Mouse (Mus musculus) skeletal muscle tissue, adult 2 months (tissue): Measurements from ENCODE around the gene Tanc2.

ENCODE experiments used
- DNase-seq: peaks from one replicate; pipeline ENCODE4 v3.0.0-alpha.2; 2012; ENCODE audit warnings: low read depth, low spot score

Tanc2 gene

GRCm38 (mm10) chr11:105648026-105648425, 58.2 kb downstream of the Tanc2 start:
- no peak for DNase-seq

GRCm38 (mm10) chr11:105654616-105655015, 64.8 kb downstream of the Tanc2 start:
- no peak for DNase-seq

- no peak for DNase-seq
These were observed 65.5 kb downstream of the Tanc2 start for GRCm38 (mm10) chr11:105655335-105655734.

DNA sequence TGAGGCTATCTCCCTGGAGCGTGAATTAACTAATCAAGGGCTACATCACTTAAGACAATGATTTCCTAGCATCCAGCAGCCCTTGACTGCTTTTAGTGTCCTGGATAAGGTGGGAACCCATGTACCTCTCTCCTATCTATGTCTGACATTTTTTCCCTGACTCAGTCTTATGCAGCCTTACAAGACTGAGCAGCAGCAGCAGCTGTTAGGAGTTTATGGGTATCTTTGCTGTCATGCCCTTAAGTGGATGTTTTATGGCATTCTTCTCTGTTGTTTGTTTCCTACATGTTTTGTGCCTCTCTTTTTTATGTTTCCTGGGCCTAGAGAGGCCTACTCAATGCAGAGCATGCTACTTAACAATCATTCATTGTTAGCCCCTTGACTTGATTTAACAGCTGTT, 78.1 kb downstream of the Tanc2 start:
- no peak for DNase-seq

DNA sequence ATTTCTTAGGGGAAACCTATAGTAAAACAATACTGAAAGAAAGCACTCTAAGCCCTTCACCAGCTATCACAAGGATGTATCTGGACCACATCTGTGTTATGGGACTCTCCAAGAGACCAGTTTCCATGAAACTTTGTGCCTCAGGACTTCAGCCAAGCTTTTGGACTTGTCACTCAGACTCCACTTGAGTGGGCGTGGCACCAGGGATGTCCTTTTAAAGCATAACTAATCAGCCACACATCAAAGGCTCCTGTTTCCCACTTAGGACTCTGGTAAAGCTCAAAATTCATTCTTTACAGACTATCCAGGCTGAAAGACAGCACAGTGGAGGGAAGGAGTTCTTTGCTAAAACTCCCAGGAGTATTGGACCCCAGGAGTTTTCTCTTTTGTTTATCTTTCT, 89.2 kb downstream of the Tanc2 start:
- DNase-seq: no peak

- DNase-seq: no peak
These were observed 95.0 kb downstream of the Tanc2 start for GRCm38 (mm10) chr11:105684747-105685146.

GRCm38 (mm10) chr11:105700528-105700927, 110.7 kb downstream of the Tanc2 start:
- no peak for DNase-seq

- no peak for DNase-seq
These were observed 129.9 kb downstream of the Tanc2 start for GRCm38 (mm10) chr11:105719660-105720059.

- no peak for DNase-seq
These were observed 141.8 kb downstream of the Tanc2 start for GRCm38 (mm10) chr11:105731541-105731940.

DNA sequence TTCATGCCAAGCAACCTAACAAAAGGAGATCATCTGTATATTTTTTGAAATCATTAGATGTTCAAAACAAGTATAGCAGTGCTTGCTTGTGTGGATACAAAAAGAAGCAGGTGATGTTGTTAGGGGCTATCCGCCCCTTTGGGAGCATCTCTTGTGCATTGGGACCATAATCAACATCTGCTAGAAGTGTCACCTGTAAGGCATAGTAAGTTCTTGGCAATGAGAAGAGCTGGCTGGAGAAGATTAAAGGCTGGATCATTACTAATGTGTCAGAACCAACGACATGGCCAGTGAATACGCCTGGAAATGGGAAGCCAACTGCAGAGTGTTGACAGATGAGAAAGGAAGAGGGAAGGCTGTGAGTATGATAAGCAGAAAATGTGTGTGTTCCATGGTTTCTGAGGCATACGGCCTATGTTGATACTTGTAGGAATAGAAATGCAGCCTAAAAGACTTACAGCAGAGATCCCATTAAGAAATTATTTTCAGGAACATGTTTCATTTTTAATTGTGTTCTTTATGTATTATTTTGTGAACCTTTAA, 142.3 kb downstream of the Tanc2 start:
- peak; percentile 1 for DNase-seq

DNA sequence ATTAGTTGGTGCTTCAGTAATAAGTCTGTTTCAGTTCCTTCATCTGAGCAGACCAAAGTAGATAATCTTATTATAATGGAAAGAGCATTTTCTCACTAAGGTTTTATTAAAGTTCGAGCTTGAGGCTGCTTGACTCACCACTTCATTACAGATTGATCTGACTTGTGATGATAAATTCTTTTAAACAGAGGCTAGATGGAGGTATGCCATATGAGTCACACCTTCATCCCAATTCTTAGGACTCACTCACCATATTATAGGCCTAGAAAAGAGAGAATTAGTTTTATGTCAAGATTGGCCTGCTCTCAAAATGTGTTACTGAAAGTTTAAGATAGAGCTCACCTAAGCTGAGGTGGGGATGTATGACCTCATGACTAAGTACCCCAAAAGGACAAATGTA, 153.4 kb downstream of the Tanc2 start:
- no peak for DNase-seq

DNA sequence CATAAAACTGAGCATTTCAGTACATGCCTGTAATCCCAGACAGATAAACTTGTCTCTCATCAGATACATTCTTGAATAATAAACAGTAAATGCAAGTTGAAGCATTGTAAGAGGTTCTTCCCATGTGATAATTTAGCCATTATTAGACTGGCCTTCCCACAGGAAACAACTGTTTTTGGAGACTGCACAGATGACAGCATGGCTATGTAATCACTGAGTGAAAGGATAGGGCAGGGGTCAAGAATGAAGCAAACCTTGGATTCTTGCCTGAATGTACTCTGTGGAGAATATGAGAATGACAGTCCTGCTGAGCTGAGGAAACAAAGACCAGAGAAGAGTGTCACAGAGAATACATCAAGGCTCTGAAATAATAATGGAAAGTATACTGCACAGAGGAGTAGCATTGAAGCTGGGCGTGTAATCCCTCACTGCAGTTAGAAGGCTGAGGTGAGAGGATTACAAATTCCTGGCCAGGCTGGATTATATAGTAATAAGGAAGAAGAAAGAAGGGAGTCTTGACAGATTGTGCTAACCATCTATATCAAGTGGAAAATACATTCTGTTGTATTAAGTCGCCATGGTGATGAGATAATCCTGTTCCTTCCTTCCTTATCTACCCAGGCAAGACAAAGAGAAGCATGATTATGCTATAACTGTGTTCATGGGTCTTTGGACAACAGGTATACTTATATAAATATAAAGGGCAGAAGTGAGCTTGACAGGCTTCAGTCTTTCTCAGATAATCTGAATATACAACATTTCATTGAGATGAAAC, 159.7 kb downstream of the Tanc2 start:
- DNase-seq: peak; percentile 53

GRCm38 (mm10) chr11:105758561-105759203, 168.9 kb downstream of the Tanc2 start:
- DNase-seq: no peak

DNA sequence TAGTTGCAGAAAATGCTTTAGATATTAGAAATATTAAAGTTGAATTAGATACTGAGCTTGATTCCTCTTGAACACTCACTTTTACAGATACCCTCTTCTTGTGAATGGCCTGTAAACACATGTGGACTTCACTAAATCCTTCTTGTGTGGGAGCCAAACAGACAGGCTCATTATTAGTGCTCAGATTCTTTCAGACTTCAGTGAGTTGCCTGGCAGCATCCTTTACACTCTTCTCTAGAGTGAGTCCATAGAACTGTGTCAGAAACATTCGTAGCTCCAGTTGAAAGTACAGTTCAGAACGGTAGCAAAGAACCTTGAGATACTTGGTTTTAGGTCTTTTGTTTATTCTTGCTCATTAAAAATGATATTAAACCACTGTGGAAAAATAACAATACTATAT, 169.6 kb downstream of the Tanc2 start:
- no peak for DNase-seq

GRCm38 (mm10) chr11:105760346-105760745, 170.6 kb downstream of the Tanc2 start:
- no peak for DNase-seq

DNA sequence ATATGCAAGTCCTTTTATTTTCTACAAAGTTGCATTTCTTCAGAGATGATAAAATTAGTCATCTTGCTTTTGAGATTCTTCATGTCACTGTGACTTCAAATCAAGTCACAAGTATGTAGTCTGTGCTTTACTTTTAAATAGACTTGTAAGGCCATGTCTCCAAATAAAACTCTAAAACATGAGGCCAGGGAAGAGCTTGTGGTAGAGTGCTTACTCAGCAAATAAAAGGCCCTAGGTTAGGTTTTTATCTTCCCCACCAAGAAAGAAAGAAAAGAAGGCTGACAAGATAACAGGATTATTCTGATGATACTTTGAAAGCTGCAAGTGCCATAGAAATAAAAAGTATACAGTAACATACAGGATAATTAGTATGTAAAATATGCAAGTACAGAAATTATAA, 188.0 kb downstream of the Tanc2 start:
- no peak for DNase-seq

DNA sequence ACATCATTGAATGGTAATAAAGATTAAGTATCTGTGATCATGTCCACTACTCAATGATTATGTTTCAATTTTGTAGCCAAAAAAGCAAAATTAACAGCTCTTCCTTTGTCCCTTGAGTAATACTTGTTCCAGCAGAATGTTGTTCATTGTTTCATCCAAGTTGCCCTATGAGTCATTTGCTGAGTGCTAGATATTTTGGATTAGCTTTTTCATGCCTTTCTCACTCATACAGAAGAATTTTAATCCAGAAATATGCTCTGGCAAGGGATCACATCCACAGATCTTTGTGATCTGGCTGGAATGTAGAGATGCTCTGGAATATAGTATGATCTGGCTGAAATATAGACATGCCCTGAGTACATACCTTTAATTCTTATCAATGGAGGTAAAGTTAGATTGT, 202.7 kb downstream of the Tanc2 start:
- DNase-seq: peak; percentile 27

DNA sequence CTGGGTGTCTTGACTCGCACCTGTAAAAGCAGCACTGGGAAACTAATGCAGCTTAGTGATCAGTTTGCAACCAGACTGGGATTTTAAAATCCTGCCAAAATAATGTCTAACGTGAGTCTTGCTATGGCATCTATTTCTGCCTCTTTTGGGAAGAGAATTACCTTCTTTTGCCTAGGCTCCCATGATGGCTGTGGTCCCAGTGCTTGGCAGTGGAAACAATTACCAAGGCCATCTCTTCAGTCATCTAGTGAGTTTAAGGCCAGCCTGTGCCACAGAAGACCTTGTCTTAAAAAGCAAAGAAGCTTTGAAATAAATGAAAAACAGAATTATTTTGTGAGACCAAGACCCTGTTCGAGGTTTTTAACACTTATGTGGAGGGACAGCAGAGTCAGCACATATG, 213.9 kb downstream of the Tanc2 start:
- DNase-seq: no peak

GRCm38 (mm10) chr11:105804776-105805175, 215.0 kb downstream of the Tanc2 start:
- peak; percentile 23 for DNase-seq

- peak; percentile 3 for DNase-seq
These were observed 217.3 kb downstream of the Tanc2 start for GRCm38 (mm10) chr11:105807103-105807502.

DNA sequence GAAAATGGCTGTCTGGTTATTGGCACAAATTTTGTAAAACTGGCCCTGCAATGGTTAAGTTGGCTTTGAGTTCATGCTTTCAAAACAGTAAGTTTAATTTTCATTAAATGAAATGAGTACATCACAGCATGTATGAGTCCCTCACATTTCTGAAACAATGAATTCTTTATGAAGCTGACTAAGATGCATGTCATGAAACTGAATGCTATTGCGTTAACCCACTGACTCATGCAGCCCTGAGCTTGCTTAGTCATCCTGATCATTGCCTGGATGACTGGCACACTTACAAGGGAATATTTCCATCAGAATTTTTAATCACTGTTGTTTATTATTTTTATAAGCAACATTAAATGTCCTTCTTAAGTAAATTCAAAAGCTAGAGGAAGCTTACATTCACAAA, 233.5 kb downstream of the Tanc2 start:
- DNase-seq: no peak

DNA sequence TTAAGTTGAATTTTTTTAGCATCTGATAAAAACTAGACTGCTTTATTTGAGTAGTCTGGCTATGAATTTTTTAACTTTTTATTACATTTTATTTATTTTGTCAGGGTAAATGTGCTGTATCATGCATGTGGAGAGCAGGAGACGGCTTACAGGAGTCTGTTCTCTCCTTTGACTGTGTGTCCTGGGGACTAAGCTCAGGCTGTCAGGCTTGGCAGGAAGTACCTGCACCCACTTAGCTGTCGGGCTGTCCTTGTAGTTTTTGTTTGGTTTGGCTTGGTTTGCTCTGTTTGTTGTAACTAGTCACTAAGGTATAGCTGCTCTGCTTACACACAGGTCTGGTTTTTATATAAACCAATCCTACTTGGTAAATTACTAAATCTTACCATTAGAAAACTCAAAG, 234.0 kb downstream of the Tanc2 start:
- DNase-seq: no peak

- DNase-seq: no peak
These were observed 238.4 kb downstream of the Tanc2 start for GRCm38 (mm10) chr11:105828175-105828574.
